Mouse (Mus musculus) ES-E14 (cell line): ENCODE measurements at regions not wholly inside any gene's neighbourhood (a gene's known extent, or its start where the extent isn't known, plus 50 kb on each side); places are given as distances from the start of the nearest gene placed in this dataset.
A peak's percentile ranks its signal among the peaks of the same experiment; 100 is the strongest.

Source experiments
- DNase-seq: peaks from one replicate; pipeline ENCODE4 v3.0.0-alpha.2; 2013; ENCODE audit warnings: low read depth, low spot score
- H3K27ac ChIP-seq: 2 replicates; pipeline ENCODE4 v1.5.1; 2012; ENCODE audit warnings: low read depth, mild to moderate bottlenecking, low read length, moderate library complexity, mixed read lengths; ENCODE audit not compliant: poor library complexity, insufficient read depth, severe bottlenecking
- H3K36me3 ChIP-seq: 2 replicates; pipeline ENCODE4 v1.6.1; 2012; ENCODE audit warnings: mild to moderate bottlenecking, low read length, moderate library complexity, mixed read lengths; ENCODE audit not compliant: control insufficient read depth, poor library complexity, insufficient read depth, severe bottlenecking
- H3K4me1 ChIP-seq, 2 experiments: fragments of 150-350 bp in 1 of 2; sonication (generic) in 1 of 2; 2 replicates each; pipeline ENCODE4 v1.6.1; 2012; ENCODE audit warnings: low read length in 2 of 2, mild to moderate bottlenecking in 1 of 2, mixed read lengths in 1 of 2; ENCODE audit not compliant: control insufficient read depth in 2 of 2, insufficient read depth in 2 of 2, poor library complexity in 1 of 2
- H3K4me3 ChIP-seq, 2 experiments: fragments of 150-350 bp in 1 of 2; sonication (generic) in 1 of 2; 2 replicates each; pipeline ENCODE4 v1.5.1; 2012; ENCODE audit warnings: low read length in 2 of 2, low read depth in 1 of 2, mild to moderate bottlenecking in 1 of 2, mixed read lengths in 1 of 2; ENCODE audit not compliant: insufficient read depth in 1 of 2, poor library complexity in 1 of 2, severe bottlenecking in 1 of 2
- H3K9ac ChIP-seq: 2 replicates; pipeline ENCODE4 v1.6.1; 2012; ENCODE audit warnings: low read depth, mild to moderate bottlenecking, low read length, mixed read lengths; ENCODE audit not compliant: poor library complexity, insufficient read depth, severe bottlenecking
- H3K9me3 ChIP-seq: fragments of 150-350 bp; sonication (generic); 2 replicates; pipeline ENCODE4 v1.6.1; 2012; ENCODE audit warnings: low read depth, mild to moderate bottlenecking, low read length; ENCODE audit not compliant: control insufficient read depth, insufficient read depth
- CHD2 ChIP-seq: IDR thresholded peaks from 2 replicates; pipeline ENCODE4 v1.6.1; 2014; ENCODE audit warnings: mild to moderate bottlenecking, low read depth, low read length, inconsistent platforms
- HCFC1 ChIP-seq: IDR thresholded peaks from 2 replicates; pipeline ENCODE4 v1.6.1; 2012; ENCODE audit warnings: low read length, inconsistent platforms, borderline replicate concordance; ENCODE audit not compliant: insufficient read depth
- MAFK ChIP-seq: IDR thresholded peaks from 2 replicates; pipeline ENCODE4 v1.6.1; 2014; ENCODE audit warnings: mild to moderate bottlenecking, low read depth, low read length, inconsistent platforms; ENCODE audit not compliant: insufficient read depth
- ZC3H11A ChIP-seq: IDR thresholded peaks from 2 replicates; pipeline ENCODE4 v1.6.1; 2012; ENCODE audit warnings: low read depth, mild to moderate bottlenecking, inconsistent platforms, low read length, borderline replicate concordance
- ZNF384 ChIP-seq: IDR thresholded peaks from 2 replicates; pipeline ENCODE4 v1.6.1; 2012; ENCODE audit warnings: low read depth, low read length, inconsistent platforms
- in situ Hi-C, 2 experiments: fragments of 600-800 bp; cut with MboI; formaldehyde crosslinking; loops; one replicate each; pipeline ENCODE4 v1.15.1; 2025; ENCODE audit warnings: low sequenced_read_pairs in 2 of 2, inconsistent platforms in 1 of 2; ENCODE audit not compliant: unreplicated experiment in 2 of 2

DNA sequence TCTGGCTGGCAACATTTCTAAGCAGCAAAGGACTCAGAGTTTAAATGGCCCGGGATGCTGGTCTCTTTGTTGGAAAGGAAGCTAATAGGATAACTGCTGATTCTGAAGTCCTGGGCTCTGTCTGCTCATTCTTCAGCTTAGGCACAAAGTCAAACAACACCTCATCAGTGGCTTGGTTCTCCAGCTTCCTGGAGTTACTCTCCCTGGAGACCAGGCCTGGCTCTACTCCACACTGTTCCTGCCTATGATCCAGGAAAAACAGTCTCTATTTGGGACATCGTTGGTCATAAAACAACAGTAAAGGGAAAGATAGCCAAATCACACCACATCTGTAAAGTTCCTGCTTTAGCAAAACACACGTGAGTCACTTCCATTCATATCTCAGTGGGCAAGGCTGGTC lies 271.3 kb upstream of the 9630041A04Rik start:
- no peaks in the 10 kb centered on the region for H3K4me1 ChIP-seq
- no peaks in the 10 kb centered on the region for H3K9me3 ChIP-seq
- no peak for TF ChIP-seq HCFC1
- TF ChIP-seq ZNF384, result no peak
- TF ChIP-seq ZC3H11A, result no peak
- no peak for TF ChIP-seq CHD2
- no peak for TF ChIP-seq MAFK
- no peaks in the 10 kb centered on the region for H3K36me3 ChIP-seq
- in situ Hi-C loops, result no loop called here
- no peak overlapping the region for H3K9ac ChIP-seq
- no peak overlapping the region for H3K4me3 ChIP-seq
- DNase-seq, result no peak
- H3K27ac ChIP-seq, result no peak overlapping the region

DNA sequence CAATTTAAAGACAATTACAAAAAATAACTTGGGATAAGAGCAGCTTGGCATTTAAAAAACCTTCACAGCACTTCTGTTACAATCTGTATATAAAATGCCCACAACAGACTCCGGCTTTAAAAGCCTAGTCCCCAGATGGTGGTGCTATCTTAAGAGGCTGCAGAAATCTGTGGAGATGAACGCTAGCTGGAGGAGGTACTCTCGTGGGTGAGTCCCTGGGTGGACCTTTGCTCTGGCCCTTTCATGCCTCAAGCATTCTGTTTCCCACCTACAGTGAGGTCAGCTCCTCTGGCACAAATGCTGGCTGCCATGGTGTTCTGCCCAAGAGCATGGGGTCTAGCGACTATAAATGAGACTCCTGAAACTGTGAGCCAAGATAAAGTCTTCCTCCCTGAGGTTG lies 280.6 kb upstream of the 9630041A04Rik start:
- H3K36me3 ChIP-seq, result no peaks in the 10 kb centered on the region
- no peak overlapping the region for H3K27ac ChIP-seq
- in situ Hi-C loops, result no loop called here
- H3K4me3 ChIP-seq, result no peak overlapping the region
- no peaks in the 10 kb centered on the region for H3K4me1 ChIP-seq
- H3K9me3 ChIP-seq, result no peaks in the 10 kb centered on the region
- no peak overlapping the region for H3K9ac ChIP-seq
- TF ChIP-seq MAFK (no peak), HCFC1 (no peak), ZC3H11A (no peak), CHD2 (no peak), ZNF384 (no peak)
- no peak for DNase-seq

DNA sequence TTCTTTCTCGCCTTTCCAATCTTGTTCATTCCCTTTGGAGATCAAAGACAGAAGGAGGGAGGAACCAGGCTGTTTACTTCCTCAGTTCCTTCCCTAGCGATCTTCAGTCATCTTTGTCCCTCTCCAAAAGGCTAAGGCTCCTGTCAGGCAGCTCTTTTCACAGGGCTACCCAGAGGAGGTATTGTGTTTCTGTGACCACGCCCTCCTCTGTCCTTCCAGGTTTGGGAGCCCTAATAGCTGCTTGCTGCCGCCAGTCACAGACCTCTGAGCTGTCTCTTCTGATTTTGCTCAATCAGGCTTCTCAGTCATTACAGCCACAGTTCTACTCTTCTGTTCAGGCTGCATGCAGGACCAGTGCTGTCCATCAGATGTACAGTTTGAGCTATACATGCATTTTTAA lies 290.9 kb upstream of the 9630041A04Rik start:
- H3K9ac ChIP-seq, result no peak overlapping the region
- TF ChIP-seq HCFC1, result no peak
- no peak for TF ChIP-seq CHD2
- TF ChIP-seq ZNF384, result no peak
- no peak for TF ChIP-seq MAFK
- no peak for TF ChIP-seq ZC3H11A
- no peaks in the 10 kb centered on the region for H3K36me3 ChIP-seq
- no peak overlapping the region for H3K4me3 ChIP-seq
- H3K27ac ChIP-seq, result no peak overlapping the region
- H3K4me1 ChIP-seq, result no peaks in the 10 kb centered on the region
- in situ Hi-C loops, result no loop called here
- H3K9me3 ChIP-seq, result no peaks in the 10 kb centered on the region
- DNase-seq, result peak; percentile 35

DNA sequence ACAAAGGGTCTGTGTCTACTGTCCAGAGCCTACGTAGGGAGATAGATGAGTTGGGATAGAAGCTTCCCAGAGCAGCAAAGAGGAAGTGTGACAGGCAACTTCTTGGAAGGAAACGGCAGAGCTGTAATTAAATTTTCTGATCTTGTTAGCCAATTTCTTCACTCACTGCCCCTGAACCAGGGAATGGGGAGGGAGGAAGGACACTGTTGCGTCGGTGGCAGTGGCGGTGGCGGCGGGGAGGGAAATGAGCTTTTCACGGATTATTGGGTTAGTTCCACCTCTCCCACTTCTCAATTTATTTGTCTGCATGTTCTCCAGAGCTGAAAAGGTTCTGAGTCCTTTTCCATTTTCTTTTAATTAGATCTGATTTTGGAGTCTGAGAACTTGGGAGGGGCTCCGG lies 298.4 kb upstream of the 9630041A04Rik start:
- no peaks in the 10 kb centered on the region for H3K36me3 ChIP-seq
- H3K9me3 ChIP-seq, result no peaks in the 10 kb centered on the region
- no peaks in the 10 kb centered on the region for H3K4me1 ChIP-seq
- DNase-seq, result no peak
- in situ Hi-C loops, result no loop called here
- no peak overlapping the region for H3K27ac ChIP-seq
- H3K4me3 ChIP-seq, result no peak overlapping the region
- H3K9ac ChIP-seq, result no peak overlapping the region
- TF ChIP-seq MAFK (no peak), ZC3H11A (no peak), HCFC1 (no peak), ZNF384 (no peak), CHD2 (no peak)

DNA sequence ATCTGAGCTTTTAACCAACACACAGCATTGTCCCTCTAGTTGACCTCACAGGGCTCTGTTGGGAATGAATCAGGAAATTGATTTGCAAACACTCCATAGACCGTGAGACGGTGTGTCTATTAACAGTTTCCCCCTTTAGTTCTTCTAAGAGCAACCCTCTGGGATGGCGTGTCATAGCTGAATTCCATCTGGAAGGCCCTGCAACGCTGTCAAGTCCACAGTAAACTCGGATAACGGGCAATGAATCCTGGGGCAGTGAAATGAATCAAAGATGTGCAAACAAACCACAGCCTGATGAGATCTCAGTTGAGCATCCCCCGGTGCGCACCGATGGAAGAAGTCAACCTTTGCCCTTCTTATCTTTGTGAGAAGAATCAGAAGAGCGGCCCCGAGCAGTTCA lies 302.3 kb upstream of the 9630041A04Rik start:
- H3K4me3 ChIP-seq, result no peak overlapping the region
- no peak for DNase-seq
- TF ChIP-seq HCFC1 (no peak), MAFK (no peak), ZNF384 (no peak), CHD2 (no peak), ZC3H11A (no peak)
- H3K9ac ChIP-seq, result no peak overlapping the region
- no peaks in the 10 kb centered on the region for H3K9me3 ChIP-seq
- in situ Hi-C loops, result no loop called here
- no peaks in the 10 kb centered on the region for H3K4me1 ChIP-seq
- no peak overlapping the region for H3K27ac ChIP-seq
- no peaks in the 10 kb centered on the region for H3K36me3 ChIP-seq
